Mouse (Mus musculus): ENCODE measurements around the gene Vwde. TPM values are rescaled to one million over a fixed set of nuclear protein-coding genes. Genes with fewer than 3 reads are reported as not detected.

Gene Vwde
- polyA plus RNA-seq, 1 experiment, result not detected

GRCm38 (mm10) chr6:13137255-13137654 is 87.5 kb downstream of the Vwde start:
- H3K4me2 ChIP-seq (ENCODE audit: low read depth), result no peak overlapping the region
- no peaks in the 10 kb centered on the region for H3K36me3 ChIP-seq (ENCODE audit: control insufficient read depth, insufficient read depth)
- no peaks in the 10 kb centered on the region for H3K79me2 ChIP-seq (ENCODE audit: control insufficient read depth, insufficient read depth)
- no peaks in the 10 kb centered on the region for H3K27me3 ChIP-seq (ENCODE audit: control insufficient read depth, insufficient read depth, insufficient read length)
- H3ac ChIP-seq (ENCODE audit: control insufficient read depth, insufficient read length), result no peak overlapping the region
- H3K4me3 ChIP-seq, result no peak overlapping the region
- TF ChIP-seq MAX (IDR thresholded peaks at IDR 0.05; ENCODE audit: low read depth), result no peak
- no peak for TF ChIP-seq POLR2A (IDR thresholded peaks at IDR 0.05; ENCODE audit: insufficient read length, low read depth)
- no peak for TF ChIP-seq TCF3 (IDR thresholded peaks at IDR 0.05; ENCODE audit: insufficient read length, low read depth)
- no peak for TF ChIP-seq MYOG (IDR thresholded peaks at IDR 0.05; ENCODE audit: control insufficient read depth in 1 of 3, insufficient read depth in 1 of 3, insufficient read length in 2 of 3, low read depth in 2 of 3)
- no peak for TF ChIP-seq REST (IDR thresholded peaks at IDR 0.05; ENCODE audit: insufficient read depth, insufficient read length)
- no peak for TF ChIP-seq E2F4 (IDR thresholded peaks at IDR 0.05; ENCODE audit: insufficient read depth)
- TF ChIP-seq POLR2AphosphoS2 (IDR thresholded peaks at IDR 0.05; ENCODE audit: insufficient read length, low read depth), result no peak
- no peak for TF ChIP-seq USF1 (IDR thresholded peaks at IDR 0.05; ENCODE audit: low read depth)
- TF ChIP-seq SRF (IDR thresholded peaks at IDR 0.05; ENCODE audit: control insufficient read depth, insufficient read length, low read depth), result no peak
- no peak for TF ChIP-seq MYOD1 (IDR thresholded peaks at IDR 0.05; ENCODE audit: control insufficient read depth in 1 of 3, insufficient read length in 2 of 3, low read depth in 2 of 3)
- no peak for TF ChIP-seq TCF12 (IDR thresholded peaks at IDR 0.05; ENCODE audit: insufficient read depth, poor library complexity, severe bottlenecking)
- no peak for TF ChIP-seq CEBPB (IDR thresholded peaks at IDR 0.05; ENCODE audit: insufficient read depth, poor library complexity, severe bottlenecking)

GRCm38 (mm10) chr6:13108662-13109061 is 116.1 kb downstream of the Vwde start:
- Histone ChIP-seq H3K36me3 (ENCODE audit: control insufficient read depth, insufficient read depth) (no peaks in the 10 kb centered on the region), H3K79me2 (ENCODE audit: control insufficient read depth, insufficient read depth) (no peaks in the 10 kb centered on the region), H3K27me3 (ENCODE audit: control insufficient read depth, insufficient read depth, insufficient read length) (no peaks in the 10 kb centered on the region), H3K4me2 (ENCODE audit: low read depth) (no peak overlapping the region), H3K4me3 (no peak overlapping the region), H3ac (ENCODE audit: control insufficient read depth, insufficient read length) (no peak overlapping the region)
- TF ChIP-seq MAX (IDR thresholded peaks at IDR 0.05; ENCODE audit: low read depth) (no peak), POLR2A (IDR thresholded peaks at IDR 0.05; ENCODE audit: insufficient read length, low read depth) (no peak), USF1 (IDR thresholded peaks at IDR 0.05; ENCODE audit: low read depth) (no peak), MYOG (IDR thresholded peaks at IDR 0.05; ENCODE audit: control insufficient read depth in 1 of 3, insufficient read depth in 1 of 3, insufficient read length in 2 of 3, low read depth in 2 of 3) (no peak), E2F4 (IDR thresholded peaks at IDR 0.05; ENCODE audit: insufficient read depth) (no peak), MYOD1 (IDR thresholded peaks at IDR 0.05; ENCODE audit: control insufficient read depth in 1 of 3, insufficient read length in 2 of 3, low read depth in 2 of 3) (no peak), SRF (IDR thresholded peaks at IDR 0.05; ENCODE audit: control insufficient read depth, insufficient read length, low read depth) (no peak), CEBPB (IDR thresholded peaks at IDR 0.05; ENCODE audit: insufficient read depth, poor library complexity, severe bottlenecking) (no peak), TCF3 (IDR thresholded peaks at IDR 0.05; ENCODE audit: insufficient read length, low read depth) (no peak), POLR2AphosphoS2 (IDR thresholded peaks at IDR 0.05; ENCODE audit: insufficient read length, low read depth) (no peak), REST (IDR thresholded peaks at IDR 0.05; ENCODE audit: insufficient read depth, insufficient read length) (no peak), TCF12 (IDR thresholded peaks at IDR 0.05; ENCODE audit: insufficient read depth, poor library complexity, severe bottlenecking) (no peak)

Other genes with a start within 250 kb of the Vwde start
- gene Tmem106b, start 155.2 kb downstream of the Vwde start, polyA plus RNA-seq (2012; fragmentation: generic; extraction: Trizol), result 12.5 TPM

All from myocyte (in vitro differentiated cells).